Mouse (Mus musculus): Measurements from ENCODE around the gene Pfdn4. TPM values are rescaled to one million over a fixed set of nuclear protein-coding genes. Genes with fewer than 3 reads are reported as not detected.

Gene Pfdn4
- polyA plus RNA-seq, 1 experiment from 2014 or later: 113 TPM

GRCm38 (mm10) chr2:170528061-170528460, 31.8 kb downstream of the Pfdn4 start:
- ATAC-seq (replicated peaks; ENCODE audit: low FRiP score, low read depth) (no peak), DNase-seq (ENCODE audit: low spot score) (no peak)
- Histone ChIP-seq H3K9ac (ENCODE audit: low read depth, low read length) (no peak overlapping the region), H3K4me2 (ENCODE audit: low read length) (no peak overlapping the region), H3K9me3 (replicated peaks; ENCODE audit: low read length) (no peaks in the 10 kb centered on the region), H3K27me3 (ENCODE audit: insufficient read depth, low read length) (no peaks in the 10 kb centered on the region), H3K4me1 (replicated peaks; ENCODE audit: insufficient read depth, low read length) (no peaks in the 10 kb centered on the region), H3K4me3 (replicated peaks; ENCODE audit: low read depth, low read length) (no peak overlapping the region), H3K27ac (no peak overlapping the region), H3K36me3 (ENCODE audit: insufficient read depth, low read length) (no peaks in the 10 kb centered on the region)
- TF ChIP-seq CTCF (IDR thresholded peaks at IDR 0.05; ENCODE audit: low read depth): no peak
- 81% methylated on average over 16 of the region's 16 CpGs for WGBS

GRCm38 (mm10) chr2:170529766-170530165, 33.5 kb downstream of the Pfdn4 start:
- no peak for ATAC-seq (replicated peaks; ENCODE audit: low FRiP score, low read depth)
- Histone ChIP-seq H3K4me3 (replicated peaks; ENCODE audit: low read depth, low read length) (no peak overlapping the region), H3K9ac (ENCODE audit: low read depth, low read length) (no peak overlapping the region), H3K4me1 (replicated peaks; ENCODE audit: insufficient read depth, low read length) (no peaks in the 10 kb centered on the region), H3K9me3 (replicated peaks; ENCODE audit: low read length) (no peaks in the 10 kb centered on the region), H3K27ac (no peak overlapping the region), H3K36me3 (ENCODE audit: insufficient read depth, low read length) (no peaks in the 10 kb centered on the region), H3K4me2 (ENCODE audit: low read length) (no peak overlapping the region), H3K27me3 (ENCODE audit: insufficient read depth, low read length) (no peaks in the 10 kb centered on the region)
- DNase-seq (ENCODE audit: low spot score): no peak
- 90% methylated on average over 7 of the region's 7 CpGs for WGBS
- TF ChIP-seq CTCF (IDR thresholded peaks at IDR 0.05; ENCODE audit: low read depth): no peak

DNA sequence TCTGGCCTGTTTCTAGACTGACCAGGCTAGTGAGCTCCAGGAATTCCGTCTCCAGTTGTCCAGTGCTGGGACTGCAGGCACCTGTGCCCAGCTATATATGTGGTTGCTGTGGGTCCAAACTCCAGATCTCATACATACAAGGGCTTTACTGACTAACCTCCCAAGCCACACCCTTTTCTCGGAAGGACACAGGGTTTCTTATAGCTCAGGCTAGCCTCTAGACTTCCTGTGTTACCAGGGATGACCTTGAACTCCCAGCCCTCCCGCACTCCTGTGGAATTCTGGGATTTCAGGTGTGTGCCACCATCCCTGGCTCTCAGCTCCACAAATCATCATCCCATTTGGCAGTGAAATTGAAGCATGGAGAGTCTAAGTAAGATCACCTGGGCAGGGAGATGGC, 34.0 kb downstream of the Pfdn4 start:
- DNase-seq (ENCODE audit: low spot score) (no peak), ATAC-seq (replicated peaks; ENCODE audit: low FRiP score, low read depth) (no peak)
- no peak for TF ChIP-seq CTCF (IDR thresholded peaks at IDR 0.05; ENCODE audit: low read depth)
- H3K9me3 ChIP-seq (replicated peaks; ENCODE audit: low read length): no peaks in the 10 kb centered on the region
- H3K4me3 ChIP-seq (replicated peaks; ENCODE audit: low read depth, low read length): no peak overlapping the region
- H3K27me3 ChIP-seq (ENCODE audit: insufficient read depth, low read length): no peaks in the 10 kb centered on the region
- no peaks in the 10 kb centered on the region for H3K36me3 ChIP-seq (ENCODE audit: insufficient read depth, low read length)
- no peak overlapping the region for H3K9ac ChIP-seq (ENCODE audit: low read depth, low read length)
- no peak overlapping the region for H3K27ac ChIP-seq
- no peaks in the 10 kb centered on the region for H3K4me1 ChIP-seq (replicated peaks; ENCODE audit: insufficient read depth, low read length)
- no peak overlapping the region for H3K4me2 ChIP-seq (ENCODE audit: low read length)
- 93% methylated on average over 3 of the region's 3 CpGs for WGBS

DNA sequence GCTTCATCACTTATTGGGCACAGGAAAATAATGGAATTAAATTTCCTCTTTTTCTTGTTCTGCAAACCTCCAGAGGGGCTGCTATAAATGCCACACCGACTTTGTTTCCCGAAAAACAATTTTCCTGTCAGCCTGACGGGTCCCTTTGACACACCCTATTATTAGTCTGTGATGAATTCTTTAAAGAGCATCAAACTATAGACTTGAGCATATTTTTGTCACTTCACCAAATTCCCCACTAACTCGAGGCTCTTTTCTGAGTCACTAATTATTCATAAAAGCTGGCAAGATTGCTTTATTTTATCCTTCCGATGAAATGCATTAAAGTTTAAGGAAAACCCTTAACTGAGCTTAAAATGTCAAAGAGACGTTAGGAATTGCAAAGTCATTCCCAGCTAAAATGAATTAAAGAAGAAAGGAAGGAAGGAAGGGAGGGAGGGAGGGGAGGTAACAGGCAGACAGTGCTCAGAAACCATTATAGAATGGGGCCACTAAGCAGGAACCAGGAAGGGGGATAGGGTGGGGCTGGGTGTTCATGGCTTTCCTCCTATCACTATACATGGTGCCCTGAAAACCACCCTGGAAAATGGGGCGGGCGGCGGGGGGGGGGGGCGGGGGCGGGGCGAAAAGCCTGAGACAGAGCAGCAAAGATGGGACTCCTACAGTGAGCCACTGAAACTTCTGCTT, 38.0 kb downstream of the Pfdn4 start:
- Histone ChIP-seq H3K9ac (ENCODE audit: low read depth, low read length) (no peak overlapping the region), H3K9me3 (replicated peaks; ENCODE audit: low read length) (no peaks in the 10 kb centered on the region), H3K4me2 (ENCODE audit: low read length) (no peak overlapping the region), H3K4me1 (replicated peaks; ENCODE audit: insufficient read depth, low read length) (no peaks in the 10 kb centered on the region), H3K27ac (no peak overlapping the region), H3K4me3 (replicated peaks; ENCODE audit: low read depth, low read length) (no peak overlapping the region), H3K27me3 (ENCODE audit: insufficient read depth, low read length) (no peaks in the 10 kb centered on the region), H3K36me3 (ENCODE audit: insufficient read depth, low read length) (no peaks in the 10 kb centered on the region)
- TF ChIP-seq CTCF (IDR thresholded peaks at IDR 0.05; ENCODE audit: low read depth): no peak
- WGBS: 47% methylated on average over 6 of the region's 12 CpGs
- ATAC-seq (replicated peaks; ENCODE audit: low FRiP score, low read depth) (no peak), DNase-seq (ENCODE audit: low spot score) (no peak)

GRCm38 (mm10) chr2:170534803-170535174, 38.6 kb downstream of the Pfdn4 start:
- no peak for TF ChIP-seq CTCF (IDR thresholded peaks at IDR 0.05; ENCODE audit: low read depth)
- H3K36me3 ChIP-seq (ENCODE audit: insufficient read depth, low read length): no peaks in the 10 kb centered on the region
- no peak for ATAC-seq (replicated peaks; ENCODE audit: low FRiP score, low read depth)
- H3K4me3 ChIP-seq (replicated peaks; ENCODE audit: low read depth, low read length): no peak overlapping the region
- H3K4me1 ChIP-seq (replicated peaks; ENCODE audit: insufficient read depth, low read length): no peaks in the 10 kb centered on the region
- H3K27ac ChIP-seq: no peak overlapping the region
- DNase-seq (ENCODE audit: low spot score): no peak
- no peaks in the 10 kb centered on the region for H3K9me3 ChIP-seq (replicated peaks; ENCODE audit: low read length)
- H3K27me3 ChIP-seq (ENCODE audit: insufficient read depth, low read length): no peaks in the 10 kb centered on the region
- WGBS: 88% methylated on average over 11 of the region's 11 CpGs
- H3K9ac ChIP-seq (ENCODE audit: low read depth, low read length): no peak overlapping the region
- H3K4me2 ChIP-seq (ENCODE audit: low read length): no peak overlapping the region

DNA sequence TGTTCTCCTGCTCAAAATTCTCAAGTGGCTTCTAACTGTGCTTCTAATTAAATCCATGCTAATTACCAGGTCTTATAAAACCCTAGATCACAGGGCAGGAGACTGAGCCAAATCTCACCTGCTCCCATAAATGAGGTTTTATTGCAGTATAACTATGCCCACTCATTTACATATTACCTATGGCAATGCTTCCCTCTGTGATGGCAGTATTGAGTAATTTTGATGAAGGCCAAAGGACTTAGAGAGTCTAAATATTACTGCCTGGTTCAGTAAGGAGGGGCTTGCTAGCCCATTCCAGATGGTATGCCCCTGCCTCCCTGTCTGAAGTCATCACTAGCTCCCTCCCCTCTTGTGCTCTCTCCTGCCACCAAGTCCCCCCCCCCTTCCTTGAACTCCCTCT, 39.6 kb downstream of the Pfdn4 start:
- no peaks in the 10 kb centered on the region for H3K27me3 ChIP-seq (ENCODE audit: insufficient read depth, low read length)
- H3K9ac ChIP-seq (ENCODE audit: low read depth, low read length): no peak overlapping the region
- ATAC-seq (replicated peaks; ENCODE audit: low FRiP score, low read depth) (no peak), DNase-seq (ENCODE audit: low spot score) (no peak)
- H3K4me1 ChIP-seq (replicated peaks; ENCODE audit: insufficient read depth, low read length): no peaks in the 10 kb centered on the region
- no peaks in the 10 kb centered on the region for H3K9me3 ChIP-seq (replicated peaks; ENCODE audit: low read length)
- no peak for TF ChIP-seq CTCF (IDR thresholded peaks at IDR 0.05; ENCODE audit: low read depth)
- H3K4me2 ChIP-seq (ENCODE audit: low read length): no peak overlapping the region
- no peak overlapping the region for H3K27ac ChIP-seq
- H3K36me3 ChIP-seq (ENCODE audit: insufficient read depth, low read length): no peaks in the 10 kb centered on the region
- no peak overlapping the region for H3K4me3 ChIP-seq (replicated peaks; ENCODE audit: low read depth, low read length)

GRCm38 (mm10) chr2:170539211-170539610, 43.0 kb downstream of the Pfdn4 start:
- no peak for ATAC-seq (replicated peaks; ENCODE audit: low FRiP score, low read depth)
- Histone ChIP-seq H3K36me3 (ENCODE audit: insufficient read depth, low read length) (no peaks in the 10 kb centered on the region), H3K9me3 (replicated peaks; ENCODE audit: low read length) (no peaks in the 10 kb centered on the region), H3K4me2 (ENCODE audit: low read length) (no peak overlapping the region), H3K4me1 (replicated peaks; ENCODE audit: insufficient read depth, low read length) (no peaks in the 10 kb centered on the region), H3K4me3 (replicated peaks; ENCODE audit: low read depth, low read length) (no peak overlapping the region), H3K9ac (ENCODE audit: low read depth, low read length) (no peak overlapping the region), H3K27ac (no peak overlapping the region), H3K27me3 (ENCODE audit: insufficient read depth, low read length) (no peaks in the 10 kb centered on the region)
- DNase-seq (ENCODE audit: low spot score): no peak
- no peak for TF ChIP-seq CTCF (IDR thresholded peaks at IDR 0.05; ENCODE audit: low read depth)
- 68% methylated on average over 9 of the region's 9 CpGs for WGBS

All from kidney, postnatal 0 days (tissue).